Comparison of ENCODE assay signal across 8 mouse cellular contexts in the genomic region with DNA sequence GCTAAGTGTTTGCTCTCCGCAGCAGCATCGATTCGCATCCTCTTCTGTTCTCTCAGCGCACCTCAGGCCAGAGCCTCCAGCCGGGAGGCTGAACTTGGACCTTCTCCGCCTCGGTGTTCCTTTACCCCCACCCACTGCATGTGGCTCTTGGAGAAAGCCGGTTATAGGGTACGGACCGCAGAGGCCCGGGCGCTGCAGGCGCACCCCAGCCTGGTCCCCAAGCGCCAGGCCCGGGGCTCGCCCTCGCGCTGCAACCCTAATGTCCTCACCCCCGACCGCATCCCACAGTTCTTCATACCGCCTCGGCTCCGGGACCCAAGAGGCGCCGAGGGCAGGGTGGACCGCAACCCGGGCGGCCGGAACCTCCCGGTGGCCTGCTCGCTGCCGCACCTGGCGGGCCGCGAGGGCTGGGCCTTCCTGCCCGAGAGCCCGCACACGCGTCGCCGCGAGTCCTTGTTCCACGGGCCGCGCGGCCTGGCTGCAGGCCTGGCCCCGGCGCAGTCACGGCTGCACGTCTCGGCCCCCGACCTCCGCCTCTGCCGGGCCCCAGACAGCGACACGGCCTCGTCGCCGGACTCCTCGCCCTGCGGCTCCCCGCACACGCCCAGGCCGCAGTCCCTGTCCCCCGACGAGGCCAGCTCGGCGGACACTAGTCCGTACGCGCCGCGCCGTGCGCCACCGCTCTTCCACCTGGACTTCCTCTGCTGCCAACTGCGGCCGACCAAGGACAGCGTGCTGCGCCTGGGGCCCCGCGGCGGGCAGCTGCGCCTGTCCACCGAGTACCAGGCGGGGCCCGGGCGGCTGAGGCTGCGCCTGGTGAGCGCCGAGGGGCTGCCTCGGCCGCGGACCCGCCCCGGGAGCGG. TPM values are rescaled to one million over a fixed set of nuclear protein-coding genes. Genes with fewer than 3 reads are reported as not detected.
DNase-seq lines count a peak whose midpoint lies in the region; ATAC-seq lines count a peak whose summit lies in the region.

No protein-coding gene starts in this region.

- H3K36me3 ChIP-seq in heart, embryonic 11.5 days (ENCODE audit: control insufficient read depth, insufficient read depth, low read length), result no peaks in the 10 kb centered on the region

- H3K9ac ChIP-seq in heart, embryonic 11.5 days (ENCODE audit: low read depth, low read length), result peak overlapping the region; percentile 70

- no peaks in the 10 kb centered on the region for H3K9me3 ChIP-seq in heart, embryonic 11.5 days (replicated peaks; ENCODE audit: control insufficient read depth, low read length)

- peak; percentile 49 for DNase-seq in thymus, postnatal 4 days
- DNase-seq in thymus, postnatal 25 days, result no peak
- DNase-seq in embryo, embryonic 10 days (ENCODE audit: low spot score), result peak; percentile 67
- peak; percentile 52 for DNase-seq in kidney, adult 9 months
- DNase-seq in lung, postnatal 10 days, result peak; percentile 27
- peak; percentile 45 to 51 for DNase-seq in right cerebral cortex, postnatal 10 days (ENCODE audit: low spot score in 2 of 2)

- H3K4me1 ChIP-seq in heart, embryonic 11.5 days (ENCODE audit: control insufficient read depth, insufficient read depth, low read length), result no peaks in the 10 kb centered on the region

- 4% methylated on average over 97 of the region's 97 CpGs for WGBS in heart, embryonic 11.5 days (ENCODE audit: insufficient replicate concordance)

- peak; percentile 53 for ATAC-seq in heart, embryonic 11.5 days (replicated peaks; ENCODE audit: insufficient number of reproducible peaks, low FRiP score, low TSS enrichment)
- no peak for ATAC-seq in inflammation-experienced regulatory T-cells, adult 6 months

- peak overlapping the region; percentile 95 for H3K4me2 ChIP-seq in heart, embryonic 11.5 days

- H3K27me3 ChIP-seq in heart, embryonic 11.5 days (ENCODE audit: control insufficient read depth, insufficient read depth, low read length), result peaks cover 43% of the 10 kb centered on the region

- no peak overlapping the region for H3K27ac ChIP-seq in heart, embryonic 11.5 days (ENCODE audit: low read depth, low read length)

- H3K4me3 ChIP-seq in heart, embryonic 11.5 days (ENCODE audit: low read depth, low read length), result peak overlapping the region; percentile 55

RNA-seq across cellular contexts. Expression of gene C2cd4d, which starts 1.3 kb away (rescaled TPM):
- 0.59 and 0.89 TPM in 2 replicates for polyA plus RNA-seq in heart, embryonic 11.5 days (2014; fragmentation: Nextera tagmentation; extraction: Ambion mirVana)
- polyA plus RNA-seq in inflammation-experienced regulatory T-cells, adult 6 months (2017; shearing (Covaris generic)), result not detected

RNA-seq across cellular contexts. Expression of gene Rorc, which starts 9.1 kb away (rescaled TPM):
- 0.41 and 0.44 TPM in 2 replicates for polyA plus RNA-seq in heart, embryonic 11.5 days (2014; fragmentation: Nextera tagmentation; extraction: Ambion mirVana)
- polyA plus RNA-seq in inflammation-experienced regulatory T-cells, adult 6 months (2017; shearing (Covaris generic)), result 10 to 100 TPM in 2 of 3 experiments, 1 to 10 TPM in 1; 5.4 to 13.2 (median 13.1) TPM

RNA-seq across cellular contexts. Expression of gene Them5, which starts 21.6 kb away (rescaled TPM):
- 0.17 TPM in 1 of 2 replicates, not detected in the other for polyA plus RNA-seq in heart, embryonic 11.5 days (2014; fragmentation: Nextera tagmentation; extraction: Ambion mirVana)
- polyA plus RNA-seq in inflammation-experienced regulatory T-cells, adult 6 months (2017; shearing (Covaris generic)), result not detected

RNA-seq across cellular contexts. Expression of gene Lingo4, which starts 34.8 kb away (rescaled TPM):
- polyA plus RNA-seq in heart, embryonic 11.5 days (2014; fragmentation: Nextera tagmentation; extraction: Ambion mirVana), result not detected in 2 replicates
- polyA plus RNA-seq in inflammation-experienced regulatory T-cells, adult 6 months (2017; shearing (Covaris generic)), result 1 to 10 TPM in 2 of 3 experiments, under 1 TPM in 1; 0.45 to 2.3 (median 1.5) TPM

RNA-seq across cellular contexts. Expression of gene Tdrkh, which starts 49.6 kb away (rescaled TPM):
- 8.4 and 8.7 TPM in 2 replicates for polyA plus RNA-seq in heart, embryonic 11.5 days (2014; fragmentation: Nextera tagmentation; extraction: Ambion mirVana)
- polyA plus RNA-seq in inflammation-experienced regulatory T-cells, adult 6 months (2017; shearing (Covaris generic)), result 10 to 100 TPM in 1 of 3 experiments, 1 to 10 TPM in 2; 4.8 to 11.2 (median 7.8) TPM
